Mouse (Mus musculus): Measurements from ENCODE around the gene Polr2g.

- no peak for TF ChIP-seq CTCF (IDR thresholded peaks at IDR 0.05)
- TF ChIP-seq POLR2A (IDR thresholded peaks at IDR 0.05; ENCODE audit: insufficient read depth, low read depth, low read length), result no peak
- no peak for TF ChIP-seq EP300 (IDR thresholded peaks at IDR 0.05; ENCODE audit: insufficient read depth, low read depth, low read length)
Observed at GRCm38 (mm10) chr19:8773409-8773808, 25.0 kb downstream of the Polr2g start.

Measured in heart, adult 2 months (tissue).